ENCODE assay signal across 10 mouse cellular contexts in the genomic region with DNA sequence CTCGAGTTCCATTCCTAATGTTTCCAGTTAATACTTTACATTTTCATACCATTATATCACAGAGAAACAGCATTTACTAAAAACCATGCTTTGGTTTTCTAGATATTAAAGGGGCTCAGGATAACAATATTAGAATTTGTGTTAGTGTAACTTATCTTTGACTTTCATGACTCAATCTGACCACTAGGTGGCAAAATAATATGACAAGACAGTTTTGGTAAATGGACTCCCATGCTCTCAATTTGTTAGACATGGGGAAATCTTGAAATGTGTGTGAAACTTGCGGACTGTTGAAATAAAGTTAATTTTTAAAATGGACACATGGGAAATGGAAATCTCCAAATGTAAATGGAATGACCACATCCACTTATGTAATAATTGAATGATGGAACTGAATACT.
DNase-seq lines count a peak whose midpoint lies in the region; ATAC-seq and TF ChIP-seq lines count a peak whose summit lies in the region.
"Had no signal": no experiment of that assay in that cellular context is flagged by ENCODE, and none has a peak within 500 bp of the region (broad histone marks: within the 10 kb centered on the region; RNA-seq: fewer than 3 reads in every experiment).

No protein-coding gene starts in this region.

- H3K9me3 ChIP-seq in kidney, postnatal 0 days (replicated peaks; ENCODE audit: low read length) = no peaks in the 10 kb centered on the region
- H3K9me3 ChIP-seq: megakaryocyte, embryonic 14.5 days had no signal

- TF ChIP-seq CTCF in kidney, postnatal 0 days (IDR thresholded peaks at IDR 0.05; ENCODE audit: low read depth) = peak; percentile 73

- 81% methylated on average over 2 of the region's 2 CpGs for WGBS in kidney, postnatal 0 days

- no peaks in the 10 kb centered on the region for H3K27me3 ChIP-seq in kidney, postnatal 0 days (ENCODE audit: insufficient read depth, low read length)
- H3K27me3 ChIP-seq: megakaryocyte, embryonic 14.5 days had no signal

- no peak overlapping the region for H3K4me3 ChIP-seq in kidney, postnatal 0 days (replicated peaks; ENCODE audit: low read depth, low read length)
- H3K4me3 ChIP-seq: megakaryocyte, embryonic 14.5 days had no signal

- no peak overlapping the region for H3K27ac ChIP-seq in kidney, postnatal 0 days

- no peak overlapping the region for H3K4me2 ChIP-seq in kidney, postnatal 0 days (ENCODE audit: low read length)

- no peaks in the 10 kb centered on the region for H3K36me3 ChIP-seq in kidney, postnatal 0 days (ENCODE audit: insufficient read depth, low read length)

- ATAC-seq in kidney, postnatal 0 days (replicated peaks; ENCODE audit: low FRiP score, low read depth) = no peak

- DNase-seq in kidney, postnatal 0 days (ENCODE audit: low spot score) = peak; percentile 64
- no peak for DNase-seq in kidney, postnatal 25 days
- peak; percentile 3 for DNase-seq in CD4-positive helper T cell, adult 2 months (ENCODE audit: low read depth, low spot score)
- DNase-seq in MEL-GATA-1-ER (ENCODE audit: extremely low read depth, low read depth) = peak; percentile 39
- peak; percentile 10 for DNase-seq in forelimb bud, embryonic 11.5 days (ENCODE audit: low read depth, low spot score)
- DNase-seq in spleen, postnatal 14 days (ENCODE audit: low spot score in 2 of 2) = no peak
- DNase-seq in cerebellum, adult 9-11 months = no peak
- DNase-seq: adrenal gland, postnatal 36 days; thymus, adult 2 months had no signal

- no peak overlapping the region for H3K9ac ChIP-seq in kidney, postnatal 0 days (ENCODE audit: low read depth, low read length)

- no peaks in the 10 kb centered on the region for H3K4me1 ChIP-seq in kidney, postnatal 0 days (replicated peaks; ENCODE audit: insufficient read depth, low read length)
- H3K4me1 ChIP-seq: megakaryocyte, embryonic 14.5 days had no signal

Comparison
In these comparisons a context has a peak if more than half of its experiments do, and no peak if none do; other contexts are left out.
1. DNase-seq: peak in kidney, postnatal 0 days (single experiment), CD4-positive helper T cell, adult 2 months (single experiment), MEL-GATA-1-ER (single experiment) and forelimb bud, embryonic 11.5 days (single experiment); none in kidney, postnatal 25 days (0 of 2), spleen, postnatal 14 days (0 of 2) and cerebellum, adult 9-11 months (single experiment).